Mouse (Mus musculus) layer of hippocampus, adult 6 months (tissue): ENCODE data around the gene Gm44790. TPM values are rescaled to one million over a fixed set of nuclear protein-coding genes. Genes with fewer than 3 reads are reported as not detected.

Source experiments
- long read RNA-seq, 2 experiments: library from polyadenylated mRNA; unstranded; transcript quantifications; one replicate each; pipeline ENCODE4 v2.0.0; 2019 to 2020
- polyA plus RNA-seq: library from polyadenylated mRNA; unstranded; fragments of <200 nt; fragmentation: Nextera tagmentation; gene quantifications from 2 replicates; pipeline ENCODE4 v1.2.3, GENCODE M21; 2021

Gene Gm44790
- polyA plus RNA-seq: 3.2 and 4.6 TPM in 2 replicates
- long read RNA-seq, experiment 1, partial matches to known transcripts: 0 of 3 reads
- long read RNA-seq, experiment 1, other reads (novel, unspliced or antisense): 3 of 3 reads
- long read RNA-seq, experiment 2: 0 reads

DNA sequence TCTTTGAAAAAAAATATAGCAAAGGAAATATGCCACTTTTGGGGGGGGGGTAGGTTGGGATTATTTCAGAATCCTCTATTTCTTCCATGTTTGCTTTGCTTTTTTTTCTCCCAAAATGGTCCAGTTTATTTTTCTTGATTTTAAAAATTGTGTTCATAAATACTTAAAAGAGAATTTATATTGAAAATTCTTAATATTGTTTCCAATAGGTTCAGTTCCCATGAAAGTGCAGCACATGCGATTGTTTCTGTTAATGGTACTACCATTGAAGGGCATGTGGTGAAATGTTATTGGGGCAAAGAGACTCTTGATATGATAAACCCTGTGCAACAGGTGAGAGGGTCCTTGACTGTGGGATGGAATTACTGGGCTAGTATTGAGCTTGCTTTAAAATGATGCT is at the start of gene Gm44790:
Gm44790 (plus strand) TSS at position 301 of the 400 bp plus-strand sequence.

DNA sequence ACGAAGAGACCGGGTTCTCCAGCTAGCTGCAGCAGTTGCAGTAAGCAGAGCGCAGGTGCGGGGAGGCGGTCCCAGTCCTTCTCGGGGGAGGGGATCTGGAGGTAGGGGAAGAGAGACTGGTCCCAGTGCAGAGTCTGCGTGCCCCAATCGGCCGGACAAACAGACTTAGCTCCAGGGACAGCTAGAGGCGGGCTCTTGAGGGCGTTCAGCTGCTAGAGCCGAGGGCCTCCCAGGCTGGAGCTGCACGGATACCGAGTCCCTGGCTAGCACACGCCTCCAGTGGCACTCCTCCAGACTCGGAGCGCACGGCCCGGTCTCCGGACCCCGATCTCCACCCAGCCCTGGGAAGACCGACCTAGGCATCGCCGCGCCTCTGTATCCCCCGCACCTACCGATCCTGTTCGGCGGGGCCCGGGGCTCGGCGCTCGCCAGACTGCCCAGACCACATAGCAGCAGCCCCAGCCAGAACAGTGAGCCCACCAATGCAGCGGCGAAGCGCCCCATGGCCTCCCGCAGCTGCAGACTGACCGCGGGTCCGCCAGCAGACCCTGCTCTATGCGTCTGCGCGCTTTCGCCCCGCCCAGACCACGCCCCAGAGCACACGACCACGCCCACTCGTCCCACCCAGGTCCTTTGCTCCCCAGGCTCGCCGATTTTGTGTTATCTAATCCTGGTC is 29.7 kb upstream of the Gm44790 start, which contains the start of gene Pcyox1:
Pcyox1 (minus strand) TSS at position 574 of the 676 bp plus-strand sequence.

DNA sequence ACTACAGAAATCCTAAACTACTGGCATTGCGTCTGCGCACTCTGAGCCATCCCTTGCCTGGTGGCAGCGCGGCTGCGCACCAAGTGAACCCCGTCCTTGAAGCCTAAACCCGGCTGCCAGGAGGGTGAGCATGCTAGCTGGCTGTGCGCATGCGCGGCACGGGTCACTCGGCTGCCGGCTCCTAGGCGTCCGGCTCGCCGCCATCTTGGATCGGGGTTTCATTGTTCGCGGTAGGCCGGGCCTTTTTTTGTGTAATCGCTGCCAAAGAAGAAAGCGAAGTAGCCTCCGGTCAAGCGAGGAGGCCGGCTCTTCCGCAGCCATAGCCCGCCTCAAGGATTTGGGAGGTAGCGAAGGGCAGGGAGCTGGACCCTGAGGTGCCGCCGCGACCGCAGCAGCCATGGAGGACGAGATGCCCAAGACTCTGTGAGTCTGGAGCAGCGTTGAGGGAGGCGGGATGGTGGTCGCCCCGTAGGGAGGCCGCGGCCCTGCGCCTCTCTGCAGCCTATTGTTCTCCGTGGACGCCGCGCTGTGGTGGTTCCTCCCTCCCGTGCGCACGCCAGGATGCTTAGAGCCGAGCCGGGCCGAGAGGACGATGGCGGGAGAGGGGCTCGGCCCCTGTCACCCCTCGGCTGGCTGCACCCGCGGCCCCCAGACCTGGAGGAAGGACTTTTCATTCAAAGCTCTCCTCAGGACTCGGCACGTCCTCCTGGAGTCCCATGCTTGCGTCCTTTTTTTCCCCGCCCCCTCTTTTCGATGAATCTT is 22.2 kb upstream of the Gm44790 start, which contains the start of gene Tia1:
Tia1 (plus strand) TSS at position 120 of the 762 bp plus-strand sequence.

DNA sequence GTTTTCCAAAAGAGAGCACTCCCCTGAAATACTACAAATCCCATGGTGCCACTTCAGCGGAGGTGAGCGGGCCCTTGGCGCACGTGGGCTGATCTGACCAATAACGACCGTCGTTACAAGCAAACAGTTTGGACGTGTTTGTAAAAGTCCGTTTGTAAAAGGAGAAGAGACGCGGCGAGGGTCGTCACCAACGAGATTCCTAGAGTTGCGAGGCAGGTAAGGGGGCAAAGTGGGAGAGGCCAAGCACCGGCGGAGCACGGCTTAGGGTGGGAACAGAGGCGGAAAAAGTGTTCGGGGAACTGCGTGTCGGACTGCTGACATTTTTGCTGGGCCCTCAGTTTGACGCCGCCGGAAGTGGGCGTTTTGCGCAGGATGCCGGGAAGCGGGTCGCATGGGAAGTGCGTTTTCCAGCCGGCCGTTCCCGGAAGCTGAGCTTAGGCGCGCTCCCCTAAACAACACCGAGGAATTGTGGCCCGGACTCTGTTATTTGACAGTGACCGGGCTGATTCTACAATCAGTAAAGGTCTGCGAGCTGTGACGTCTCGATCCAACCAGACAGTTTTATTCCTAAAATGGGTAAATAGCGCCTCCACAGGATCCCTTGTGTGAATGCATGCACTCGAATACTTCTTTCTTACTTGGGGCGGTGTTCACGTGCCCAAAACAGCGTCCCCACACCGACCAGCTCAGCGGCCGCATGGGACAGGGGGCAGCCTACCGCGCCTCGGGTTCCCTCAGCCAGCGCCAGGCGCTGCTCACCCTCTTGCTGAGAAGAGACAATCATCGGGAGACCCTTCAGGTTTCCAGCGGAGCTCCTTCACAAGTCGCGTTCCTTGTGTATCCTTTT is 12.0 kb downstream of the Gm44790 start, which contains the start of gene C87436:
C87436 (plus strand) TSS at position 103 of the 847 bp plus-strand sequence.

Other genes starting within 250 kb of the Gm44790 start
- 12.8 and 14.8 TPM in 2 replicates for gene Tgfa, start 231.4 kb upstream of the Gm44790 start, polyA plus RNA-seq
- 46.4 and 47.0 TPM in 2 replicates for gene Fam136a, start 61.0 kb upstream of the Gm44790 start, polyA plus RNA-seq
- 277 and 307 TPM in 2 replicates for gene Snrpg, start 55.4 kb upstream of the Gm44790 start, polyA plus RNA-seq
- gene Pcyox1, start 29.5 kb upstream of the Gm44790 start, polyA plus RNA-seq: 48.7 and 49.4 TPM in 2 replicates
- 23.3 and 25.5 TPM in 2 replicates for gene Tia1, start 22.4 kb upstream of the Gm44790 start, polyA plus RNA-seq
- gene C87436, start 11.7 kb downstream of the Gm44790 start, polyA plus RNA-seq: 19.1 and 19.3 TPM in 2 replicates
- 98.4 and 118 TPM in 2 replicates for gene Pcbp1, start 99.7 kb downstream of the Gm44790 start, polyA plus RNA-seq
- gene Asprv1, start 201.5 kb downstream of the Gm44790 start, polyA plus RNA-seq: 0.23 and 0.44 TPM in 2 replicates
- 5.9 and 6.5 TPM in 2 replicates for gene Mxd1, start 242.5 kb downstream of the Gm44790 start, polyA plus RNA-seq